Mouse (Mus musculus) urinary bladder, postnatal 36 days (tissue): Measurements from ENCODE around the gene Naa80.

Experiments used
- DNase-seq, 2 experiments: peaks; one replicate each; pipeline ENCODE4 v3.0.0; 2022; ENCODE audit warnings: low spot score in 2 of 2, mixed read lengths in 1 of 2

Naa80 gene

DNA sequence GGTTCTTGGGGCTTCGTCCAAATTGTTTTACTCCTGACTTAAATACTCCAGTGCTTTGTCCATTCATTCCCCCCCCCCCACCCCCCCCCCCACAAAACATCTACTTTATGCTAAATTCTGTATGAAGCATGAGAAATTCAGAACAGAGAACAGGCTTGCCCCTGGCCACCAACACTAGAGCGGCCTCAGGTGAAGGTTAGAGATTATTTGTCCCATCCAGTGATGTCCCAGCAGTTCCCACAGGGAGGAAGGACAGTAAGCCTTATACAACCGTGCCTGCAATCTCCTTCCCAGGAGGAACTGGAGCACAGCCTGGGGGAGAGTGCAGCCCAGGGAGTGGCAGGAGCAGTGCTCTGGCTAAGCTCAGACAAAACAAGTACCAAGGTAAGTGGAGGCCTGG lies at the start of gene Naa80:
TSS of gene Naa80 (plus strand) at position 301 of the 400 bp plus-strand sequence.
- DNase-seq: no peak

DNA sequence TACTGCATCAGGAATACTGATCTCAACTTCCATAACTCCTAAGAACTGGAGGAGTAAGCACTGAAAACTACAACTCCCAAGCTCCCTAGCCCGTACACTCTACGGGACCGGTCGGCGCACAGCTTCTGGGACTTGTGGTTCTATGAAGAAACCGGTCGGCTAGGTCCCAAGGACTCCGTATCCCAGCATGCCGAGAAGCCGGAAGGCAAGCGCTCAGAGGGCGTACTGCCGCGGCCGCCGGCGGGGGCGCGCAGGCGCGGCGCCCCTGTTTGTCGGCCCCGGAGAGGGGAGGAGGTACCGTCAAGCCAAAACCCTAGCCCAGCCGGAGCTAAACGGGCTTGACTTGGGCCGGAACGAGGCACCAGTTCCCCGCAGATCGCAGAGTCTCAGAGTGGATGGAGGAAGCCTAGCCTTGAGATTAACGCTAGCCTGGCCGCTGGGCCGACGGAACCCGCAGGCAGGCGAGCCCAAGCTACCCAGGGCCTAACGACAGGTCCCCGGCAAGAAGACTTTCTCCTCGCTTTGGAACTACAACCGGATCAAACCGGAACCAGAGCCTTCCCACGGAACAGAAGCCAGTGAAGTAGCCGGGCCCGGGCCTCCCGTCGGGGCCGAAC lies 44.8 kb upstream of the Naa80 start, which contains the start of gene Tmem115:
TSS of gene Tmem115 (plus strand) at position 155 of the 617 bp plus-strand sequence.
- DNase-seq: peak; percentile 90 to 93

DNA sequence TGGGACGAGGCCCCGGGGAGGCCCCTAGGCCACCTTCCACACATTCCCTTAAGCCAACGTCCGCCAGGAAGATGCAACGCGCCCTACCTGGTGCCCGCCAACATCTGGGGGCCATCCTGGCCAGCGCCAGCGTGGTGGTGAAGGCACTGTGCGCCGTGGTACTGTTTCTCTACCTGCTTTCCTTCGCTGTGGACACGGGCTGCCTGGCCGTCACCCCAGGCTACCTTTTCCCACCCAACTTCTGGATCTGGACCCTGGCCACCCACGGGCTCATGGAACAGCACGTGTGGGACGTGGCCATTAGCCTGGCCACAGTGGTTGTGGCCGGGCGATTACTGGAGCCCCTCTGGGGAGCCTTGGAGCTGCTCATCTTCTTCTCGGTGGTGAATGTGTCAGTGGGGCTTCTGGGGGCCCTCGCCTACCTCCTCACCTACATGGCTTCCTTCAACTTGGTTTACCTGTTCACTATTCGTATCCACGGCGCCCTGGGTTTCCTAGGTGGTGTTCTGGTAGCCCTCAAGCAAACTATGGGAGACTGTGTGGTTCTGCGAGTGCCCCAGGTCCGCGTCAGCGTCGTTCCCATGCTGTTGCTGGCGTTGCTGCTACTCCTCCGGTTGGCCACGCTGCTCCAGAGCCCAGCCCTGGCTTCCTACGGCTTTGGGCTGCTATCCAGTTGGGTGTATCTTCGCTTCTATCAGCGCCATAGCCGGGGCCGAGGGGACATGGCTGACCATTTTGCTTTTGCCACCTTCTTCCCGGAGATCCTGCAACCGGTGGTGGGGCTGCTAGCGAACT lies 44.1 kb upstream of the Naa80 start:
- DNase-seq: peak in 1 of 2 experiments; percentile 37

DNA sequence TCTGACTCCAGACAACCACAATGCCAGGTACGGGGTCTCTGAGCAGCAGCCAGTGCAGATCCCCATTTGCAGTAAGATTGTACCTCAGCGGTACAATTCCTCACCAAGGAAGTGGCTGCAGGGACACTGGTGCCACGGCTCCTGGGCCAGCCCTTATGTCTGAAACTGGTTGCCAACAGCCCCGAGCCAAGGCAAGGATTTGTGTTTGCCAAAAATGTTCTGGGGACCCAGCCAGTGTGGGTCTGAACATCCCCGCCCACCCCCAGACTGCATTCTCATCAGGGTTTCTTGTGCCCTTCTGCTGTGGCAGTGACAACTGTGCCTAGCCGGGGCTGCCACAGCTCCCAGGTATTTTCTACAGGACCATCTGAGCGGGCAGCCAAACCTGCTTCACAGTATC lies 40.5 kb upstream of the Naa80 start:
- DNase-seq: no peak

DNA sequence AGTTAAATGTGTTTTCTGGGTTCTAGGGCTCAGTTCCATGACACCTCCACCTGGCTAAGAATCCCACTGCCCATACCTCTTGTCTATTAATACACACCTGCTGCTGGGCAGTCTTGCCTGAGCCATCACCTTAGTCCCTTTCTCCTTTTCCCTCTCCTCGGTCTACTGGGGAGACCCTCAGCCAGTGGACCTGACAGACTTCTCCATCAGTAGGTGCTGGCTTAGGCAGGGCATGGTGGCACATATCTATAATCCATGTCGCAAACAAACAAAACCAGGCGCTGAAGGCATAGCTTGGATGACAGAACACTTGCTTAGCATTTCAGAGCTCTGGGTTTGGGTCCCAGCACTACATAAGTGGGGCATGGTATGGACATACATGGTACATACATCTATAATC lies 40.0 kb upstream of the Naa80 start:
- DNase-seq: no peak

DNA sequence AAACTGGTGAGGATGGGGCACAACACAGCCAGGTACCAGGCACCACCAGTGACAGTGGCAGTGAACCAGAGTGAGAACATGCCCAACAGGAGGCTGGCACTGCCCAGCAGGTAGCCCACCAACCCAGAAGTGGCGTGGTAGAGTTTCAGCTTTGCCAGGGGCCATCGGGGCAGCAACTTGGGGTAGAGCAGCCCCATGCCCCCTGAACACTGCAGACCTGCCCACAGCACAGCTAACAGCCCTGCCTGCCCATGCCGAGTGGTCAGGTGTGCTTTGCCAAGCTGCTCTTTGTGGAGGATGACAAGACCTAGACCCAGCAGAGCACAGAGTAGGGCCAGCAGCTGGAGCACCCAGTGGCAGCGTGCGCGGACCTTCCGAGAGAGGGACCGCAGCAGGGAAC lies 38.7 kb upstream of the Naa80 start:
- no peak for DNase-seq

DNA sequence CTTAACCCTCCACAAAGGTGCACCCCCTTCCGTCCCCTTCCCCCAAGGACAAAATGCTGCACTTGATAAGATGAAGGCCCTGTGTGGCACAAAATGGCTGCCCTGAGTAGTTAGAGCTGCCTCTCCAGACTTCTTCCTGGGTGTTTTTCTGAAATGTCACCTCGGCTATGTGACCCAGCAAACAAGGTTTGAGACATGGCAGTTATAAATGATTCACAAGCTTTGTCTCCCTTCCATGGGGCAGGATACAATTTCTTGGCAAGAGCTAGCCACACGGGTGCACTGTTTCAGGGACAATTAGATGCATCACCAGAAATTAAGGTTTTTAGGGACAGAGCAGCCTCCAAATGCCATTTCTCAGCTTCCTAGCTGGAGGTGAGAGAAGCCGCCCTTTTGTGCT lies 38.3 kb upstream of the Naa80 start:
- DNase-seq: no peak

DNA sequence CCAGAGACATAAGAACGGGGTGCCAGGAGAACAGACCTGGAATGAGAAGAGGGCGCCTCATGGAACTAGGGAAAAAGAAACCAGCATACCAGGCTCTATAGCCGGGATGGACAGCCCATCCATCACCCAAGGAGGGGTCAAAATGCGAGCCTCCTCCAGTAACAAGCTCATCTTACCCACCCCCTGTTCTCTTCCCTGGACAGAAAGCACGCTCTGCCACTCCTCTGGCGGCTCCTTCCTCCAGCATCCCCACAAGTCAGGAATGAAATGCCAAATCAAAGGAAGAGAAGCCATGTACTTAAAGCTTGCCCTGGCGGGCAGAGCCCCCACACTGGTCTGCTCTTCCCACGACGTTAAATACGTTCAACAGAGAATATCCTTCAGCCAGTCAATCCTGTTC lies 37.7 kb upstream of the Naa80 start:
- no peak for DNase-seq

DNA sequence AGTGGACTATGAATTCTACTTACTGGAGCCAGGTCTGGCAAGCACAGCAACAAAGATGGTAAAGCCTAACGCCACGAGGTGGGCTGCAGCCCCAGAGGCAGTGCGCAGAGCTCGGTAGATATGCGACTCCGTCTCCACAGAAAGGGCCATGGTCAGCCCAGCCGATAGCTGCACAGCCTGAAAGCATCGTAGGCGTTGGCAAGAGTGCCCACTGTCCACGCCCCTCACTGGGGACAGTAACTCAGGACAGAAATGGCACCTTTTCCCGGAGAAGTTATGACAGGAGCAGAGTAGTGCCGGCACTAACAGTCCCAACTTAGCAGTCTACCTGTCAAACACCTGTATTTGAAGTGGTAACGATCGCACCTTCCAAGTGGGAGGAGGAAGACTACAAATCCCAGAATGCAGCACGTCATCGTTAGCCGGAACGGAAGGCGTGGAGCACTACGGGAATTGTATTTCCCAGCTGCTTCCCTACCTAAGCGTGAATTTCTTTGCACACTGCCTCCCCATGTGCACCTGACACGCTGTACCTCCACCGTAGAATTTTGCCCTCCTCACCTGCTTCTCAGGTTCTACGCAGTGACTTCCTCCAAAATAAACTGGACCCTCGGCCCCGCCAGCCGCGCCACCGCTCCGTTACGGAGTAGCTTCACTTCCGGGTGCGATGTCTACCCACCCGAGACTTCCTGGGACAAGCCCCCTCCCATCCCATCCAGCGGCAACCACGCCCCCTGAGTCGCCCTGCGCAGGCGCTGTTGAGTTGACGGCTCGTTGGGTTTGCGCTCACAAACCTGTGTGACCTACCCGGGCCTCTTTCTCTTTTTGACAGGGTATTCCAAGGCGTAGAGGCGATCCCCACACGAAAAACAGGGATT lies 37.0 kb upstream of the Naa80 start, which contains the start of the genes Cyb561d2 and Nprl2:
TSS of gene Cyb561d2 (minus strand) at position 720 of the 878 bp plus-strand sequence.
TSS of gene Nprl2 (plus strand) at position 753 of the 878 bp plus-strand sequence.
- DNase-seq: peak; percentile 94 to 96

DNA sequence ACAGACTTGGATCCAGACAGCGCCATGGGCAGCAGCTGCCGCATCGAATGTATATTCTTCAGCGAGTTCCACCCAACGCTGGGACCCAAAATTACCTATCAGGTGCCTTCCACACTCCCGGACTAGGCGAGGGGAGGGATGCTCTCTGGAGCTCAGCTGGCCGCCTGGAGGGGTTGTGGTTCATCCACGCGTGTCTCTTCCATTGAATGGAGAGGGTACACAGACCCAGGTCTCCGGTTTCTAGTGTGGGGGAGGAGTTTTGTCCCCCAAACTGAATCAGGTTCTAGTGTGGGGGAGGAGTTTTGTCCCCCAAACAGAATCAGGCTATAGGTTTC lies 36.4 kb upstream of the Naa80 start:
- DNase-seq: no peak

DNA sequence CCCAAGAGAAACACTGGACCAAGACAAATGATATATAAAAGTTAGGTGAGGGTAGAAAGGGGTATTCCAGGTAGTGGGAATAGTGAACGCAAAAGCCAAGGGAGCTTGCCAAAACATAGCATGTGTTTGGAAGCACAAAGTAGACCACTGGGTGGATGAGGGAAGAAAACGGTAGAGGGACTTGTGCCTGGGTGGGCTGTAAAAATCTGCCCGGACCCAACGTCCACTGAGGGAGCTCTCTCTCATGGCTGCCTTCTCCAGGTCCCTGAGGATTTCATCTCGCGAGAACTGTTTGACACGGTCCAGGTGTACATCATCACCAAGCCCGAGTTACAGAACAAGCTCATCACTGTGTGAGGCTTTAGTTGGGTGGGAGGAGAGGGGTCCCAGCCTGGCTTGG lies 36.0 kb upstream of the Naa80 start:
- no peak for DNase-seq

DNA sequence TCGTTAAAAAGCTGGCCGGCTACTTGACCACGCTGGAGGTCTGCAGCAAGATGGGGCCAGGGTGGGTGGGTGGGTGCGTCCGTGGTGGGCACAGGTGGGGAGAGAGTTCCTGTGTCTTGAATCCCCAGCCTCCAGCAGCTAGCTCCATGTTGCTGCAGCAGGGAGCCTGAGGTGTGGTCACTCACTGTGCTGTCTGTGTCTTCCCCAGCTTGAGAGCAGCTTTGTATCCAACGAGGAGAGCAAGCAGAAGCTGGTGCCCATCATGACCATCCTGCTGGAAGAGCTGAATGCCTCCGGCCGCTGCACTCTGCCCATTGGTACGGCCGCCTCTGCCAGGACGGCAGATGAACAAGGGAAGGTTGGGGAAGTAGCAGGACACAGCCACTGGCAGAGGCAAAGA lies 35.4 kb upstream of the Naa80 start:
- no peak for DNase-seq

DNA sequence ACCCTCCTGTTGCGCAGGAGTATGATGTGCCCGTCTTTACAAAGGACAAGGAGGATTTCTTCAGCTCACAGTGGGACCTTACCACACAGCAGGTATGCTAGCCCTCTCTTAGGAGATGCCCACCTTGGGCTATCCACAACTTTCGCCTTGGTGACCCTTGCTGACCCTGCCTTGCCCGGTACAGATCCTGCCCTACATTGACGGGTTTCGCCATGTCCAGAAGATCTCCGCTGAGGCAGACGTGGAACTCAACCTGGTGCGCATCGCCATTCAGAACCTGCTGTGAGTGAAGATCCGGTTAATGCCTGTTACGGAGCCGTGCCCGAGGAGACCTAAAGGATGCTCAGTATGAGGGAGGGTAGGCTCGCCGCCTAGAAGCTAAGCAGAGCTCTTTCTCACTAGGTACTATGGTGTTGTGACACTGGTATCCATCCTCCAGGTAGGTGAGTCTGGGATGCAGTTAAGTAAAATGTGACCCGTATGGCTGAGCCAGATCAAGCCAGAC lies 34.4 kb upstream of the Naa80 start:
- DNase-seq: no peak

DNA sequence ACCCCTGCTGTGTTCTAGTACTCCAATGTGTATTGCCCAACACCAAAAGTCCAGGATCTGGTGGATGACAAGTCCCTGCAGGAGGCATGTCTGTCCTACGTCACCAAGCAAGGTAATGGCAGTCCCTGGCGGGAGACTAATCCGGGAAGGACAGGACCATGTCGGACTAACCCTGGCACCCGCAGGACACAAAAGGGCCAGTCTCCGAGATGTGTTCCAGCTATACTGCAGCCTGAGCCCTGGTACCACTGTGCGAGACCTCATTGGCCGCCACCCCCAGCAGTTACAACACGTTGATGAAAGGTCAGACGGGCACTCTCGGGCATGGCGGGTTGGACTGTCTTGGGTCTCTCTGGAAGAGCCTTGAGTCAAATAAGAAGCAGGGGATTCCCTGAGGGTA lies 34.0 kb upstream of the Naa80 start:
- no peak for DNase-seq

DNA sequence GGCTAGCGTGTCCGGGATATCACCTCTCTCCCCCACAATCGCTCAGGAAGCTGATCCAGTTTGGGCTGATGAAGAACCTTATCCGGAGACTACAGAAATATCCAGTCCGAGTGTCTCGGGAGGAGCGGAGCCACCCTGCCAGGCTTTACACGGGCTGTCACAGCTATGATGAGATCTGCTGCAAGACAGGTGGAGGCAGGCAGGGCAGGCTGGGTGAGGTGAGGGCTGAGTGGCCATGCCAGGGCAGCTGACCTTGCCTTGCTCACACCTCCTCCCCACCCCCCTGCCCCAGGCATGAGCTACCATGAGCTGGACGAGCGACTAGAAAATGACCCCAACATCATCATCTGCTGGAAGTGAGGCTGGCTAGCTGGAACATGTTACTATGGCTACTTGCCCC lies 33.5 kb upstream of the Naa80 start:
- no peak for DNase-seq

DNA sequence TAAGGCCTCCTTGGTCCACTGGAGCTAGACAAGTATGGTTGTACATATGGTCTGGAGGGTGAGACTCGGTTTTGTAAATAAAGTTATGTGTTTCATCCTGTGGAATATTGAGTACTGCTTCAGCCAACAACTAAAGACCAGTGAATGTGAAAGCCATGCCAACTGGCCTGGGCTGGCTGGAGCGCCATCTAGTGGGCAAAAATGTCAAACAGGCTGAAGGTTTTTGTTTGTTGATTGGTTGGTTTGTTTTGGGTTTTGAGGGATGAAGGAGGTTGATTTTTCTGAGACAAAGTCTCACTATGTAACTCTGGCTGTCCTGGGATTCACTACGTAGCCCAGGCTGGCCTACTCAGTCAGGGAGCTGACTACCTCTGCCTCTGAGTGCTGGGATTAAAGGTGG lies 33.1 kb upstream of the Naa80 start:
- DNase-seq: peak in 1 of 2 experiments; percentile 68

DNA sequence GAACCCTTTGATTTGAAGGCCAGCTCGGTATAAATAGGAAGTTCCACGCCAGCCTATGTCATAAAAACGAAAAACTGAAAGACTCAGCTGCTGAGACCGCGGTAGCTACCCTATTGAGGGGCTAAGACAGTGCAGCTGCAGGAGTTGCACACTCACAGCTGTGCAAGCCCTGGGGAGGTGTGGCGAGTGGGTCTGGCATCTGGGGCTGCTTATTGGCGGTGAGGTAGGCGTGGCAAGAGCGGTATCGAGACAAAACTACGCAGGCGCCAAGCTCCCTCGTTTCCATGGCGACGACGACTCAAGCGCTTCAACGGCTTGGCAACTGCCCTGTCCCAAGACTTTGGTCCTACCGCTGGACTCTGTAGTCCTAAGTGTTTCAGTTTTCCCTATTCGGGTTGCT lies 31.7 kb upstream of the Naa80 start, which contains the start of gene Zmynd10:
TSS of gene Zmynd10 (plus strand) at position 273 of the 400 bp plus-strand sequence.
- peak in 1 of 2 experiments; percentile 87 for DNase-seq

DNA sequence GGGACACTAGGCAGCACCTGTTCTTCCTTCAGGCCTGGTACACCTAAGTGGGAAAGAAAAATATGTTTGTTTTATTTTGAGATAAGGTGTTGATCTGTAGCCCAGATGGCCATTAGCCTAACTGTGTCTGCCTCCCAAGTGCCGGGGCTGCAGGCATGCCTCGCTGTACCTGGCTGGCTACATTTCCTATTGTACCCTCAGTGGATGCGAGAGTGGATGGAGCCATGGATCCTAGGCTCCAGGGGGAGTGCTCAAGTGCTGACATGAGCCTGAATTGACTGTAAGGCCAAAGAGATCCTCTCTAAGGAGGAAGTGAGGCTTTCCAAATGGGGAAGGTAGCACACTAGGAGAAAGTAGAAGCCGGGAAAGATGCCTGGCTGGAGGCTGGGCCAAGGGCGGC lies 30.7 kb upstream of the Naa80 start:
- no peak for DNase-seq

DNA sequence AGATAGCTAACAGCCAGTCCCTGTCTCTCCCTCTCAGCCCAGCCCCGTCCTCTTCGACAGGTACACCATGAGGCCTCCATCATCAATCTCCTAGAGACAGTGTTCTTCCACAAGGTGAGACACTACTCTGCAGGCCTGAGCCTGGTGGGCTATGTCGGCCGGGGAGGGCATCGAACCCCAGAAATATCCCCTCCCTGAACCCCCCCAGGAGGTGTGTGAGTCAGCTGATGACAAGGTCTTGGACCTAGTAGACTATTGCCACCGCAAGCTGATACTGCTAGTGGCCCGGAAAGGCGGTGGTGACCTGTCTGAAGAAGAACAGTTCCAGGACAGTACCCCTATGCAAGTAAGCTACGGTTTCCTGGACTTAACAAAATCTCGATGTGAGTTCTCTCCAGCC lies 29.9 kb upstream of the Naa80 start:
- DNase-seq: no peak

DNA sequence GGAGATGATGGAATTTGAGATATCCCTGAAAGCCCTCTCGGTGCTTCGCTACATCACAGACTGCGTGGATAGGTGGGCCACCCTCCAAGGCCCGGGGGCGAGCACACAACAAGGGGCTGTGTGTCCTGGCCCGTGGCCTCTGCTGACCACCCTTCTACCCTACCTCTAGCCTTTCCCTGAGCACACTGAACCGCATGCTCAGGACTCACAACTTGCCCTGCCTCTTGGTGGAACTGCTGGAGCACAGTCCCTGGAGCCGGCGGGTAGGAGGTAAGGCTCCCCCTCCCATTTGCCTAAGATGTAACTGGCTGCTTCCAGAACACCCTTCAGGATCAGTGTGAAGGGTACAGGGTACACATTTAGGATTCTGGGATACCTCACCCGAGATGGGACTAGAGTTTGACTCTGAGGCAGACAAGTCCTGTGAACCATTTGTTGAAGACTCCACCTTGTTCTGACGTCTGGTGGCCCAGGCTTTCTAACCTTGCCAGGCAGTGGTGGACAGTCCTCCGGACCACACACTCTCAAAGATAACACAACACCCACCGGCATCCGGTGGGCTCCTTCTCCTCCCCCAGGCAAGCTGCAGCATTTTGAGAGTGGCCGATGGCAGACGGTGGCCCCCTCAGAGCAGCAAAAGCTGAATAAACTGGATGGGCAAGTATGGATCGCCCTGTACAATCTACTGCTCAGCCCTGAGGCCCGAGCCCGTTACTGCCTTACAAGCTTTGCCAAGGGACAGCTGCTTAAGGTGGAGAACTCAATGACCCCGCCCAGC lies 29.2 kb upstream of the Naa80 start:
- DNase-seq: no peak

DNA sequence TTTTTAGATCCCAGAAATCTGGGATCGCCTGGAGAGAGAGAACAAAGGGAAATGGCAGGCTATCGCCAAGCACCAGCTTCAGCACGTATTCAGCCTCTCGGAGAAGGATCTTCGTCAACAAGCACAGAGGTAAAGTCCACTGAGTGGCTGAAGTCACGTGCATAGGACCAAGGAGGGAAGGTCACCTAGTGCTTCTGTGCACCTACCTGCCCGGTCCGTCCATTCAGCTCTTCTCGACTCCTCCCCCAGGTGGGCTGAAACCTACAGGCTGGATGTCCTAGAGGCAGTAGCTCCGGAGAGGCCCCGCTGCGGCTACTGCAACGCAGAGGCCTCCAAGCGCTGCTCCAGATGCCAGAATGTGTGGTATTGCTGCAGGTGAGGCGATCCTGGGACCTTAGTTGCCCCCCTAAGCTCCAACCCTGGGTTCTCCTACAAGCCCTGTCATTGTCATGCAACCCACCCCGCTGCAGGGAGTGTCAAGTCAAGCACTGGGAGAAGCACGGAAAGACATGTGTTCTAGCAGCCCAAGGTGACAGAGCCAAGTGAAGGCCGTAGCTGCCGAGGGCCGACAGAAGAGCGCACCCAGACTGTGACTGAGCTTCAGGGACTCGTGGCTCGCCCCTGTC lies 28.1 kb upstream of the Naa80 start:
- no peak for DNase-seq
